Mouse (Mus musculus) macrophage (primary cell): ENCODE results near the gene Nav2. TPM values are rescaled to one million over a fixed set of nuclear protein-coding genes. Genes with fewer than 3 reads are reported as not detected.

ENCODE experiments used
- H3K27ac ChIP-seq: fragments of 350-480 bp; formaldehyde crosslinking; 2 replicates; pipeline ENCODE4 v1.9.0; 2021
- H3K36me3 ChIP-seq: fragments of 350-480 bp; formaldehyde crosslinking; 2 replicates; pipeline ENCODE4 v1.9.0; 2021; ENCODE audit errors: inconsistent target
- H3K4me3 ChIP-seq: fragments of 350-480 bp; formaldehyde crosslinking; 2 replicates; pipeline ENCODE4 v1.9.0; 2021; ENCODE audit errors: inconsistent target
- H3K79me2 ChIP-seq: fragments of 350-480 bp; formaldehyde crosslinking; 2 replicates; pipeline ENCODE4 v1.9.0; 2021; ENCODE audit errors: inconsistent target
- WGBS: methylation state at CpG from one replicate; pipeline ENCODE4 v1.1.7; 2026; ENCODE audit warnings: inconsistent platforms; ENCODE audit not compliant: missing documents; 5-methylcytosine and 5-hydroxymethylcytosine counted together
- polyA plus RNA-seq: library from polyadenylated mRNA; stranded (reverse); fragments of 250-400 nt; gene quantifications from 3 replicates; pipeline ENCODE4 v1.2.4, GENCODE M21; 2018; ENCODE audit warnings: inconsistent platforms

Gene Nav2
- polyA plus RNA-seq, 1 experiment from 2014 or later = 19.2 TPM

GRCm38 (mm10) chr7:49199366-49199765, 290.9 kb downstream of the Nav2 start:
- H3K36me3 ChIP-seq = no peaks in the 10 kb centered on the region
- H3K4me3 ChIP-seq = no peak overlapping the region
- H3K79me2 ChIP-seq = no peaks in the 10 kb centered on the region
- WGBS = 78% methylated on average over 6 of the region's 6 CpGs
- H3K27ac ChIP-seq = no peak overlapping the region

- Histone ChIP-seq H3K79me2 (no peaks in the 10 kb centered on the region), H3K4me3 (no peak overlapping the region), H3K27ac (no peak overlapping the region), H3K36me3 (no peaks in the 10 kb centered on the region)
- WGBS = 78% methylated on average over 4 of the region's 6 CpGs
Measured at GRCm38 (mm10) chr7:49200270-49200669, 291.8 kb downstream of the Nav2 start.

- no peaks in the 10 kb centered on the region for H3K79me2 ChIP-seq
Measured at GRCm38 (mm10) chr7:49202971-49203370, 294.5 kb downstream of the Nav2 start.

DNA sequence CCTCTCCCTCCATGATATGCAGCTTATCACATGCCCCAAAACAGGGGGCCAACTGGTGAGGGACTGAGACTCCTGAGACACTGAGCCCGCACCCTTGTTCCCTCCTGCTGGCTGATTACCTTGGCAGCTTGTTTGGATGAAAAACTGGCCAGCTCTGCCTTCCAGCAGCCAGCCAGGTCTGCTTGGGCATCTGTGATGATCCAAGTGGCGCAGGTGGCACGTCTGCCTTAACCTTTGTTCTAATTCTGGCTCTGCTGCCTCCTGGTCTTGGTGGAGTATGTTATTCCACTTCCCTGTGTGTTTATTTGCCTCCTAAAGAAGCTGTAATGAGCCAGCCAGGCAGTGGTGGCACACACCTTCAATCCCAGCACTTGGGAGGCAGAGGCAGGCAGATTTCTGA, 296.3 kb downstream of the Nav2 start:
- H3K36me3 ChIP-seq = no peaks in the 10 kb centered on the region
- 92% methylated on average over 3 of the region's 3 CpGs for WGBS
- H3K27ac ChIP-seq = no peak overlapping the region

More at GRCm38 (mm10) chr7:49202971-49203370, 294.5 kb downstream of the Nav2 start:
- no peak overlapping the region for H3K4me3 ChIP-seq
- WGBS = 18% methylated on average over 4 of the region's 4 CpGs
- H3K36me3 ChIP-seq = no peaks in the 10 kb centered on the region
- H3K27ac ChIP-seq = no peak overlapping the region

GRCm38 (mm10) chr7:49205551-49205950, 297.0 kb downstream of the Nav2 start:
- H3K4me3 ChIP-seq = no peak overlapping the region
- no peak overlapping the region for H3K27ac ChIP-seq
- no peaks in the 10 kb centered on the region for H3K79me2 ChIP-seq
- 100% methylated on average over 1 of the region's 1 CpGs for WGBS
- H3K36me3 ChIP-seq = no peaks in the 10 kb centered on the region

More for the DNA sequence above, 296.3 kb downstream of the Nav2 start:
- no peaks in the 10 kb centered on the region for H3K79me2 ChIP-seq
- no peak overlapping the region for H3K4me3 ChIP-seq

GRCm38 (mm10) chr7:49206775-49207676, 298.5 kb downstream of the Nav2 start:
- 81% methylated on average over 5 of the region's 5 CpGs for WGBS
- Histone ChIP-seq H3K4me3 (no peak overlapping the region), H3K79me2 (no peaks in the 10 kb centered on the region)

GRCm38 (mm10) chr7:49209526-49209925, 301.0 kb downstream of the Nav2 start:
- Histone ChIP-seq H3K4me3 (no peak overlapping the region), H3K79me2 (no peaks in the 10 kb centered on the region), H3K27ac (no peak overlapping the region), H3K36me3 (no peaks in the 10 kb centered on the region)
- WGBS = 70% methylated on average over 7 of the region's 7 CpGs

More at GRCm38 (mm10) chr7:49206775-49207676, 298.5 kb downstream of the Nav2 start:
- Histone ChIP-seq H3K36me3 (no peaks in the 10 kb centered on the region), H3K27ac (no peak overlapping the region)

GRCm38 (mm10) chr7:49210721-49211120, 302.2 kb downstream of the Nav2 start:
- no peaks in the 10 kb centered on the region for H3K36me3 ChIP-seq
- H3K79me2 ChIP-seq = no peaks in the 10 kb centered on the region
- 97% methylated on average over 8 of the region's 8 CpGs for WGBS
- no peak overlapping the region for H3K27ac ChIP-seq
- H3K4me3 ChIP-seq = no peak overlapping the region

GRCm38 (mm10) chr7:49213011-49213410, 304.5 kb downstream of the Nav2 start:
- Histone ChIP-seq H3K27ac (no peak overlapping the region), H3K4me3 (no peak overlapping the region), H3K36me3 (no peaks in the 10 kb centered on the region), H3K79me2 (no peaks in the 10 kb centered on the region)
- WGBS = 77% methylated on average over 4 of the region's 4 CpGs

GRCm38 (mm10) chr7:49217786-49218185, 309.3 kb downstream of the Nav2 start:
- 89% methylated on average over 6 of the region's 6 CpGs for WGBS
- H3K79me2 ChIP-seq = no peaks in the 10 kb centered on the region
- no peak overlapping the region for H3K27ac ChIP-seq

GRCm38 (mm10) chr7:49225741-49226140, 317.2 kb downstream of the Nav2 start:
- Histone ChIP-seq H3K36me3 (no peaks in the 10 kb centered on the region), H3K4me3 (no peak overlapping the region), H3K27ac (no peak overlapping the region), H3K79me2 (no peaks in the 10 kb centered on the region)
- 90% methylated on average over 5 of the region's 5 CpGs for WGBS

More at GRCm38 (mm10) chr7:49217786-49218185, 309.3 kb downstream of the Nav2 start:
- Histone ChIP-seq H3K36me3 (no peaks in the 10 kb centered on the region), H3K4me3 (no peak overlapping the region)

- Histone ChIP-seq H3K4me3 (no peak overlapping the region), H3K79me2 (no peaks in the 10 kb centered on the region), H3K27ac (no peak overlapping the region), H3K36me3 (no peaks in the 10 kb centered on the region)
- 95% methylated on average over 2 of the region's 2 CpGs for WGBS
Measured at GRCm38 (mm10) chr7:49232969-49233368, 324.5 kb downstream of the Nav2 start.

- no peak overlapping the region for H3K4me3 ChIP-seq
- H3K36me3 ChIP-seq = no peaks in the 10 kb centered on the region
- WGBS = 77% methylated on average over 8 of the region's 8 CpGs
- H3K79me2 ChIP-seq = no peaks in the 10 kb centered on the region
- no peak overlapping the region for H3K27ac ChIP-seq
Measured at GRCm38 (mm10) chr7:49234288-49234687, 325.8 kb downstream of the Nav2 start.

- WGBS = 82% methylated on average over 9 of the region's 9 CpGs
- H3K27ac ChIP-seq = no peak overlapping the region
Measured at GRCm38 (mm10) chr7:49235271-49235681, 326.8 kb downstream of the Nav2 start.

DNA sequence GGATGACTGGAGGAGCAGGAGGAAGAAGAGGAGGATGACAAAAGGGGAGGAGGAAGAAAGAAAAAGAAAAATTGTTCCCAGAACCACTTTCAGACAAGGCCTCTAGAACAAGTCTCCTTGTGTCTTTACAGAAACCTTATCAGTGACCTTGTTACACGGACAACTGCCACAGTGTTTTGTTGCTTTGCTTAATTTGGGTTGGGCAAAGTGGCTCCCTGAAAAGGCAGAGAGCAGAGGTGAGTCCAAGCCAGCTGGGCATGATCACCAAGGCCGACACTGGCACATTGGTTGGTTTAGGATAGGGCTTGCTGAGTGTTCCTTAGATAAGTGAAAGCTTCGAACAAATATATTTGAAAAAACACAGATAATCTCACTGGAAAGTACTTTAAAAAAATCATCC, 327.3 kb downstream of the Nav2 start:
- H3K36me3 ChIP-seq = no peaks in the 10 kb centered on the region
- WGBS = 83% methylated on average over 3 of the region's 3 CpGs
- H3K4me3 ChIP-seq = no peak overlapping the region
- H3K79me2 ChIP-seq = no peaks in the 10 kb centered on the region
- no peak overlapping the region for H3K27ac ChIP-seq

More at GRCm38 (mm10) chr7:49235271-49235681, 326.8 kb downstream of the Nav2 start:
- Histone ChIP-seq H3K36me3 (no peaks in the 10 kb centered on the region), H3K79me2 (no peaks in the 10 kb centered on the region), H3K4me3 (no peak overlapping the region)
